Mouse (Mus musculus) heart, embryonic 14.5 days (tissue): ENCODE data around the gene Rnaseh2a. TPM values are rescaled to one million over a fixed set of nuclear protein-coding genes. Genes with fewer than 3 reads are reported as not detected.

Source experiments
- ATAC-seq: fragments of 200-750 bp; cut with Nextera tagmentation; 2 replicates; pipeline ENCODE4 v1.8.0; 2017; ENCODE audit warnings: low read depth, moderate TSS enrichment; ENCODE audit not compliant: insufficient number of reproducible peaks, insufficient read depth, low FRiP score
- H3K27ac ChIP-seq, 2 experiments: fragments of 200-500 bp in 1 of 2; fragments of 300-500 bp in 1 of 2; sonication (generic) in 1 of 2; replicated peaks in 1 of 2; 2 replicates each; pipeline ENCODE4 v1.5.1; 2012 to 2014; ENCODE audit warnings: low read depth in 2 of 2, low read length in 2 of 2, control low read depth in 1 of 2, mild to moderate bottlenecking in 1 of 2, mixed read lengths in 1 of 2; ENCODE audit not compliant: control insufficient read depth in 1 of 2, insufficient read depth in 1 of 2
- H3K27me3 ChIP-seq: fragments of 300-500 bp; sonication (generic); 2 replicates; pipeline ENCODE4 v1.6.1; 2014; ENCODE audit warnings: mild to moderate bottlenecking, low read length, control low read depth; ENCODE audit not compliant: control insufficient read depth, insufficient read depth
- H3K36me3 ChIP-seq: fragments of 300-500 bp; sonication (generic); 2 replicates; pipeline ENCODE4 v1.6.1; 2014; ENCODE audit warnings: mild to moderate bottlenecking, control low read depth, low read length, mixed read lengths; ENCODE audit not compliant: control insufficient read depth, insufficient read depth
- H3K4me1 ChIP-seq, 2 experiments: fragments of 200-500 bp in 1 of 2; fragments of 300-500 bp in 1 of 2; sonication (generic) in 1 of 2; 2 replicates each; pipeline ENCODE4 v1.6.1; 2012 to 2014; ENCODE audit warnings: low read length in 2 of 2, control low read depth in 1 of 2, mixed read lengths in 1 of 2; ENCODE audit not compliant: control insufficient read depth in 2 of 2, insufficient read depth in 2 of 2
- H3K4me2 ChIP-seq: fragments of 300-500 bp; sonication (generic); 2 replicates; pipeline ENCODE4 v1.6.1; 2014; ENCODE audit warnings: mild to moderate bottlenecking, low read length
- H3K4me3 ChIP-seq, 2 experiments: fragments of 200-500 bp in 1 of 2; fragments of 300-500 bp in 1 of 2; sonication (generic) in 1 of 2; 2 replicates each; pipeline ENCODE4 v1.5.1; 2012 to 2014; ENCODE audit warnings: low read length in 2 of 2, mild to moderate bottlenecking in 2 of 2, control low read depth in 1 of 2, low read depth in 1 of 2, moderate library complexity in 1 of 2; ENCODE audit not compliant: control insufficient read depth in 1 of 2, insufficient read depth in 1 of 2
- H3K9ac ChIP-seq: fragments of 300-500 bp; sonication (generic); 2 replicates; pipeline ENCODE4 v1.6.1; 2014; ENCODE audit warnings: mild to moderate bottlenecking, low read length
- H3K9me3 ChIP-seq: fragments of 300-500 bp; sonication (generic); 2 replicates; pipeline ENCODE4 v1.6.1; 2016; ENCODE audit warnings: low read length, control low read depth; ENCODE audit not compliant: control insufficient read depth
- WGBS: fragments of 180-500 bp; shearing (Covaris S2); extraction: QIAGEN DNeasy Blood & Tissue Kit; methylation state at CpG from one replicate; pipeline ENCODE4 v1.1.7; 2014; 5-methylcytosine and 5-hydroxymethylcytosine counted together
- polyA plus RNA-seq: library from polyadenylated mRNA; unstranded; fragments of >200 nt; fragmentation: Nextera tagmentation; extraction: Ambion mirVana; gene quantifications from 2 replicates; pipeline ENCODE4 v1.2.1, GENCODE M21; 2014

Rnaseh2a gene
- polyA plus RNA-seq, 1 experiment from 2014 or later, result 80.8 TPM

DNA sequence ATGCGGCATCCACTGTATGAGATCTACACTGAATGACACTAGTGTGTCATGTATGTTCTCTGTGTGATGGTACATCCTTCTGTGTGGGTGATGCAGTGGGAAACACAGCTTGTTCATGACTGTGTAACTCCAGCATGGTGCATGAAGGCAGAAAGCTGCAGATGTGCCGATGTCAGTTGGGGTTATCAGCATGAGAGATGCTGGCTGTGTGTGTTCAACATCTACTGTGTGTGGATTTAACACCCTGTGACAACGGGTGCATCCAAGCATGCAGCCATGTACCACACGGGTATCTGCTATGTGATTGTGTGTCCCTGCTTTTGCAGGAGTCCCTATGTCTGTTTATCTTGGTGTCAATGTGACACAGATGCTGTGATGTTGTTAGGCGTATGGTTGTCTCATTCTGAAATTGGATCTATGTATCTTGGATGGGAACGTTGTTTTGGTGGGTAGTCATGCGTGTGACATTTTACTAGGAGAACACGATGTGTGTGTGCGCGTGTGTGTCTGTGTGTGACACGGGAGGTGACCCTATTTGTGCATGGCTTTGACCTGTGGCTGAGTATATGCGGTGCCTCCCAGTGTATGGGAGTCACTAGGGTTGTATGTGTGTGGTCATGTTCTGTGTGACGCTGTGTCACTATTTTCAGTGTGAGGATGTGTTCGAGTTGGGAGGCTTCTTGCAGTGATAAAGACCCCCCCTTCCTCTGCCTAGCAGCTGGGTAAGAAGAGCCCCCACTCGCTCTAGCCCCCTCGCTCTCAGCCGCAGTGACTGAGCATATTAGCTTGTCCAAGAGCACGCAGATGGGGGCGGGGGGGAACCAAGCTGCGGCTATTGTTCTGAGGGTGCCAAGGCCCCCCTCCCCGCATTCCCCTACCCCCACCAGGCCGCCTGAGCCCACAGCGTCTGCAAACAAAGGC is 33.3 kb downstream of the Rnaseh2a start:
- Histone ChIP-seq H3K4me1 (peaks cover 4 to 10% of the 10 kb centered on the region in 2 experiments; a peak in 3 of 4 replicates), H3K9me3 (no peaks in the 10 kb centered on the region), H3K9ac (no peak overlapping the region; the same call in 1 of the 2 replicates), H3K27me3 (peaks cover 76% of the 10 kb centered on the region), H3K36me3 (no peaks in the 10 kb centered on the region), H3K27ac (no peak overlapping the region), H3K4me3 (peak overlapping the region in 1 of 2 experiments; percentile 46; a peak in 2 of 4 replicates), H3K4me2 (peak overlapping the region; percentile 74)
- ATAC-seq, result no peak
- 26% methylated on average over 23 of the region's 23 CpGs for WGBS

DNA sequence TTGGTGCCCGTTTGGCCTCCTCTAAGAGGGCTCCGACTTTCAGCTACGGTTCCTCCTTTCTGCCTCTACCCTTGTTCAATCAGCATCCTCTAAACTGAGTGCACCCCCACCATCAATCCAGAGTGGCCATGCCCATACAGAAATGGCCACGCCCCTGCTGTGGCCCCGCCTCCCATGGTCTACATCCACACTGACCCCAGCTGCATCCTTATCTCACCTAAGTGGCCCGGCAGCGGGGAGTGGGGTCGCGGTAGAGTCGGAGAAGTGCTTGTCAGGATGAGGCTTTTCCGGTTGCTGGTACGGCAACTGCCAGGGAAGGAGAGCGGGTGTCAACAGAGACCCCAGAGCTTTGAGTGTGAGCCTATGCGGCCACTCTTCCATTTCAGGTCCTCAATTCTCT is 34.1 kb downstream of the Rnaseh2a start:
- Histone ChIP-seq H3K9me3 (no peaks in the 10 kb centered on the region), H3K4me2 (no peak overlapping the region), H3K9ac (no peak overlapping the region), H3K4me3 (no peak overlapping the region), H3K4me1 (peaks cover 4 to 10% of the 10 kb centered on the region in 2 experiments; a peak in 3 of 4 replicates), H3K36me3 (no peaks in the 10 kb centered on the region), H3K27ac (no peak overlapping the region), H3K27me3 (peaks cover 83% of the 10 kb centered on the region)
- WGBS, result 5% methylated on average over 14 of the region's 14 CpGs
- ATAC-seq, result no peak

DNA sequence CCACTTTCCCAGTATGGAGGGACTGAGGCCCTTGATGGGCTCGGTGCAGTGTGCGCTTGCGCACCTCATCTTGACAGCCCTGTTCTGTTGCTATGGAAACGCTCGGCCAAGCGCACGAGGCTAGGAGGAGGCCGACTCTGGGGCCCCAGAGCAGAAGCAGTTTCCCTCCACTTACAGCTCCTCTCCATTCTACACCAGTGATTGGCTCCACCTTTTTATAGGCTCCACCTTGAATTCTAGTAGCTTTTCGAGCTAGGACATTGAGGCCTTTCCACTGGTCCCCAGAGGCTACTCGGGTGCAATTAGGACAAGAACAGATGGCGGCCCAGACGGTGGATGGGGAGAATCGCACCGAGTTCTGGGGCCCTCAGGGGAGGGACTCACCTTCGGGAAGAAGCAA is 34.7 kb downstream of the Rnaseh2a start:
- peak; percentile 42; the same call in 1 of the 2 replicates for ATAC-seq
- no peak overlapping the region for H3K4me2 ChIP-seq
- H3K27me3 ChIP-seq, result peaks cover 90% of the 10 kb centered on the region
- H3K4me3 ChIP-seq, result no peak overlapping the region
- peaks cover 4 to 10% of the 10 kb centered on the region in 2 experiments; a peak in 3 of 4 replicates for H3K4me1 ChIP-seq
- H3K27ac ChIP-seq, result no peak overlapping the region
- no peak overlapping the region for H3K9ac ChIP-seq
- H3K9me3 ChIP-seq, result no peaks in the 10 kb centered on the region
- no peaks in the 10 kb centered on the region for H3K36me3 ChIP-seq
- WGBS, result 3% methylated on average over 15 of the region's 15 CpGs

DNA sequence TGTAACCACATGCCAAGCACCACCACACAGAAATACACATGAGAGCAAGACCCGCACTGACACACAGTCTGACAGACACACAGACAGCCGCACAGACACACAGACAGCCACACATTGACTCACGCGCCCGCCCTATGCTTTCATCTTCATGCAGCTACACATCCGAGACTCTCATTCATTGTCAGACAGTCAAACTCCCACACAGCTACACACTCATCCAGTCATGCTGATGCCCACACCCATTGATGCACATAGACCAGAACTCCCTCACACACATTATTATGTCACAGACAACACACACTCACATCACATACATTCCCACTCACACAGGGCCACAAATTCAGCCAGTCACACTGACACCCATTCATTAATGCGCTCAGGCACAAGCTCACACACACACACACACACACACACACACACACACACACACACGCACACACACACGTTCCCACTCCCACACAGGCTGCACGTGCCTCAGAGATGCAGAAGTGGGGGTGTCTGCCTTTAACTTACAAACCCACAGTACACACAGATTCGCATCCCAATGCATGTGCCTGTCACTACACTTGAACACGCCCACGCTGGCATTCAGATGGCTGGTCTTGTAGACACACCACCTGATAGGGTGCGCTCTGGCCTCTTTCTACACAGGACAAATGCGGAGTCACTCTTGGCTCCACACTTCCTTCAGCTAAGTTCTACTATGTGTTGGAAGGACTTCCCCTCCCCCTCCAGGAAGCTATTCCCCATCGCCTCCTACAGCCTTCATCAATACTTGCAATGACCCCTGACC is 35.6 kb downstream of the Rnaseh2a start:
- H3K9me3 ChIP-seq, result no peaks in the 10 kb centered on the region
- ATAC-seq, result no peak

DNA sequence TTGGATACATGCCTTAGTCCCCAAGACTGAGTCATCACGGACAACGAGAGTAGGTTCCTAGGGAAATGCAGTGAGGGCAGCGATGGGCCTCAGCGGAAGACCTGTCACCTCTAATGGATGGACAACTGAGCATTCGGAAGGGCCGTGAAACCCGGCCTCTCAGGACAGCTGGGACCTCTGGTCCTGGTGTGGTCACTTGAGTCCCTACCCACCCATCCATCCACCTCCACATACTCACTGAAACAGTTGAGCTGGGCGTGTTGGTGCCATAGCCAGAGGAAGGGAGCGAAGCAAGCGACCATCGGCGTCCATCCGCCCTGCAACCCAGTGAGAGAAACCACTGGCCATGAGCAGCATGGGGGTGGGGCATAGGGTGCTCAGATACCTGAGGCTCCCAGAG is 39.0 kb downstream of the Rnaseh2a start:
- Histone ChIP-seq H3K4me3 (no peak overlapping the region), H3K9ac (no peak overlapping the region), H3K27ac (no peak overlapping the region), H3K27me3 (peaks cover 61% of the 10 kb centered on the region), H3K4me2 (no peak overlapping the region), H3K9me3 (no peaks in the 10 kb centered on the region), H3K36me3 (no peaks in the 10 kb centered on the region), H3K4me1 (peaks cover 2 to 9% of the 10 kb centered on the region in 2 experiments; a peak in 2 of 4 replicates)
- no peak for ATAC-seq
- 75% methylated on average over 13 of the region's 13 CpGs for WGBS

More for the DNA sequence above, 35.6 kb downstream of the Rnaseh2a start:
- 76% methylated on average over 16 of the region's 16 CpGs for WGBS
- no peak overlapping the region for H3K27ac ChIP-seq
- no peaks in the 10 kb centered on the region for H3K36me3 ChIP-seq
- peaks cover 93% of the 10 kb centered on the region for H3K27me3 ChIP-seq
- H3K4me2 ChIP-seq, result no peak overlapping the region
- H3K4me1 ChIP-seq, result peaks cover 4 to 14% of the 10 kb centered on the region in 2 experiments; a peak in 3 of 4 replicates
- no peak overlapping the region for H3K4me3 ChIP-seq
- no peak overlapping the region for H3K9ac ChIP-seq

DNA sequence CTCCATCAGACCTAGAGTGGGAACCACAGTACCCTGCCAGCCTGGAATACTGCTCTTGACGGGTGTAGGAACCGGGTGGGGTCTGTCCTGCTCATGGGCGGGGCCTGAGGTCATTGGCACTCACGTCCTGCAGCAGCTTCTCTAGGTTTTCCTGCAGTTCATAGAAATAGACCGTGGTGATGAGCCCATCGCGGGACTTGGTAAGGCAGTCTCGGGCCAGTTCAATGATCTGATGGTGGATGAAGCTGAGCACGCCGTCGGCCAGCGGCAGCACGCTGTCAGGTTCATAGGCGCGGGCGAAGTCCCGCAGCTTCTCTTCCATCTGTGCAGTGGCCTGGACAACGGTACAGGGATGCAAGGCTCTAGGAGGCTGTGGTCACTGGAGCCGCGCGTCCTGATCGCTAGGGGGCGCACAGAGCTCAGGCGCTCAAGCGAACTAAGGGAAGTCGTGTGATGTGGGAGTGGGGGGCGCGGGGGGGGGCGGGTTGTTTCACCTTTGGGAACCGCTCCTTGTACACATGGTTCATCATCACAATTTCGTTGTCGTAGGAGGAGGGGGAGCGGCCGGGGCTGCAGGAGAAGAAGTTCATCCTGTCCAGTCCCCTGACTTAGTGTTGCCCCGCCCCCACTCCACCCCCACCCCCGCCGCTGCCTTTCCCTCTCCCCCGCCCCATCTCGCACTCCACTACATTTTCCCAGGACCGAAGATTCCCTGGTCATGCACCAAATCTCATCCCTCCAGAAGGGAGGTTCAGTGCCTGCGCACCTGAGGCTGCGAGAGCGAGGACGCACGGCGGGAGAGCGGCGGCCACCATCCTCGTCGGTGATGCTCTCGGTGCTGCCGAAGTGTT is 40.9 kb downstream of the Rnaseh2a start:
- ATAC-seq, result no peak
- Histone ChIP-seq H3K4me1 (peaks cover 0 to 6% of the 10 kb centered on the region in 2 experiments; a peak in 1 of 4 replicates), H3K27ac (no peak overlapping the region), H3K36me3 (no peaks in the 10 kb centered on the region), H3K9ac (no peak overlapping the region), H3K4me3 (peak overlapping the region; percentile 18 to 27; a peak in 3 of 4 replicates), H3K9me3 (no peaks in the 10 kb centered on the region), H3K4me2 (peak overlapping the region; percentile 62), H3K27me3 (peaks cover 48% of the 10 kb centered on the region)
- WGBS, result 2% methylated on average over 52 of the region's 52 CpGs

DNA sequence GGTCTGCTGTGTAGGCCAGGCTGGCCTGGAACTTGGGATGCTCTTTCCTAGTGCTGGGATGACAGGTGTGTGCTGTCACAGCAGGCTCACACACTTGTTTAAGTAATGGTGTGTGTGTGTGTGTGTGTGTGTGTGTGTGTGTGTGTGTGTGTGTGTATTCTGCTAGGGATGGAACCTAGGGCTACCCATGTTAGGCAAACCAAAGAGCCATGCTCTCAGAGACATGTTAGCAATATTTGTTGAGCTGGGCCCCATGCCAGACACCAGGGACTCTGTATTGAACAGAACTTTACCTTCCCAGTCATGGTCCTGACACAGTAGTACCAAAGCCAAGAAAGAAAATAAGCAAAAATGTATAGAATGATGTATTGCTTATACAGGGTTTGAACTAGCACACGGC is 42.1 kb downstream of the Rnaseh2a start:
- H3K4me1 ChIP-seq, result peaks cover 0 to 6% of the 10 kb centered on the region in 2 experiments; a peak in 1 of 4 replicates
- no peaks in the 10 kb centered on the region for H3K36me3 ChIP-seq
- H3K9ac ChIP-seq, result no peak overlapping the region
- no peak overlapping the region for H3K27ac ChIP-seq
- no peak overlapping the region for H3K4me2 ChIP-seq
- no peaks in the 10 kb centered on the region for H3K9me3 ChIP-seq
- peaks cover 45% of the 10 kb centered on the region for H3K27me3 ChIP-seq
- no peak for ATAC-seq
- H3K4me3 ChIP-seq, result no peak overlapping the region
- 83% methylated on average over 1 of the region's 1 CpGs for WGBS
